Mouse (Mus musculus) c-Kit-positive CD71-negative TER-119-negative erythroid progenitor cells, embryonic 14.5 days (primary cell): ENCODE measurements around the gene Kif18b.

ENCODE experiments used
- DNase-seq: peaks from one replicate; pipeline ENCODE4 v3.0.0-alpha.2; 2013; ENCODE audit warnings: low read depth

Kif18b gene

DNA sequence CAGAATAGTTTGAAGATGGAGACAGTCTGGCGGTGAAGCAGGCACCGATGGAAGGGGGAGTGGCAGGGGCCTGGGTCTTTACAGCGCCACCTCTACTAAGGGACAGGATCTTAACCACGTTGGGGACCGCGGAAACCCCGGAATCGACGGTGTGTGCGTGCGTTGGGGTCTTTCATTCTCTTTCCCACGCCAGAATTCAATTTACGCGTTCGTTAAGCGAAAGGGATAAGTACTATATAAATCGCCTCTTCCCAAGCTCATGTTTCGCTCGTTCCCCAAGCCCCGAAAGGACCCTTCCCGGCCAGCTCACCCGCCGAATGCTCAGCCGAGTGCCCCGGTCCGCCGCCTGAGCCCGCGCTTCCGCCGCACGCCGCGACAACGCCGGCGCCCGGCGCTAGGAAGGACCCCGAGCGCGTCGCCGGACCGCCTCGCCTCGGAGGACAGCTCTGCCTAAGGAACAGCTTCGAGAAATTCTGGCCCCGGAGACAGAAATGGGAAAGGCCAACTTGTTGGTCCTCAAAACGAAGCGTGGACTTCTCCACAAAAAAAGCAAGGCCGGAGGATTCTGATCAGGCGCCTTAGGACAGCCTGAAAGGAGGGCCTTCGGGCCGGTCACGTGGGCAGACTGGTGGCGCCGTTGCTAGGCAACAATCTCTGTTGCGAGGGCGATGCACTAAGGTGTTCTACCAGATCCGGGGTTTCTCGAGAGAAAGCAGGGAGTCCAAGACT is 44.2 kb downstream of the Kif18b start, which contains the start of the genes Eftud2 and Ccdc103:
TSS of gene Eftud2 (minus strand) at position 401 of the 729 bp plus-strand sequence.
TSS of gene Ccdc103 (plus strand) at position 620 of the 729 bp plus-strand sequence.
- DNase-seq: peak; percentile 81

DNA sequence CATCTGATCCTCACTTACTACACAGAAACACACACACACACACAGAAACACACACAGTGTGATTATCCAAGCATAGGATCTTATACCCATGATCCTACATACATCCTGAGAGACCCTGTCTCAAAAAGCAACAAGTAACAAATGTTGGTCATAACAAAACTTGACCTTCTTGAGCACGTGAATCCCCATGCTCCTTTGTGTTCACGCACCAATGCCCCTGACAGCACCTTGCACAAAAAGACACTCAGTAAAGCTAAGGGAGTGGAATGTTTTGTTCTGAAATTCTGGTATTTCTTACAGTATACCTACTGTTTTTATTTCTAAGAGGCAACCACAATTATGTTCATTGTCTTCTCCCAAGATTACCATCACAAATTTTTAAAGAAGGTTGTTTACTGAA is 45.4 kb downstream of the Kif18b start:
- no peak for DNase-seq

DNA sequence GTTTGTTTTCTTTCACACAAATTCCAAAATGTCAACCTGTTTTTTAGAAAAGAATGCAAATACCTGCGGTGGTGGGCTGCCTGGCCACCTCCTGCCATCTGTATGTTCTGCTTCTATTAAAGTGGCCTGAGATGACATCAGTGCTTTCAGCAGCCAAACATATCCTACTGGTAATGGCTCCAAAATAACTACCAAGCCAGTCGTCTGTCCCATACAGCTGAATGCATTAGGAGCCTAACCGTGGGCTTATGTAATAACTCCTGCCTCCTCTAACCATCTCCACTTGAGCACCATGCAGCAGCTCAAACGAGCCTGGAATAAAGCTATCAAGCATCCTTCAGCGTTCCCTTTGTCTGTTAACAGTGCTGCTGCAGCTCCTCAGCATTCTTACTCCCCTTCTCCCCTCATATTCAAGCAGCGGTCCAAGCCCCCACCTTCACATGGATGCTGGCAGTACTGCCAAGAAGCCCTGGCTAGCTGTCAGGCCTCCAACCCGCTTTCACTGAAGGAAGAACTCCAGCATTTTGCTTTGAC is 50.1 kb downstream of the Kif18b start:
- no peak for DNase-seq

DNA sequence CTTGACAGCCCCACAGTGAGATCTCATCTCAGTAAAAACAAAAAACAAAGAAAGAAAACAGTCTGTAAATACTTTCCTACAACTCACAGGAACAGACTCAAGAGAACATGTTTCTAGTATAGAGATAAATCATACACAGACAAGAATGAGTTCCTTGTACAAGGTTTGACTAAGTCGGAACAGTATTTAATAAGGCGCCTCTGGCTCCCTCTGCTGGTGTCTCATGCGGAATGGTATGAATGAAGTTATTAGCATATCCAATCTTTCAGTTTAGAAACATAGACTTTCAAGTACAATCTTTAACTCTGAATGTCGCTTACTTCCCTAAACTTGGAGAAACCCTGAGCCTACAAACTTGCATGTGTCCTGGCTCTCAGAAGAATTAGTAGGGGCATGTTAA is 60.7 kb downstream of the Kif18b start:
- DNase-seq: peak; percentile 57

DNA sequence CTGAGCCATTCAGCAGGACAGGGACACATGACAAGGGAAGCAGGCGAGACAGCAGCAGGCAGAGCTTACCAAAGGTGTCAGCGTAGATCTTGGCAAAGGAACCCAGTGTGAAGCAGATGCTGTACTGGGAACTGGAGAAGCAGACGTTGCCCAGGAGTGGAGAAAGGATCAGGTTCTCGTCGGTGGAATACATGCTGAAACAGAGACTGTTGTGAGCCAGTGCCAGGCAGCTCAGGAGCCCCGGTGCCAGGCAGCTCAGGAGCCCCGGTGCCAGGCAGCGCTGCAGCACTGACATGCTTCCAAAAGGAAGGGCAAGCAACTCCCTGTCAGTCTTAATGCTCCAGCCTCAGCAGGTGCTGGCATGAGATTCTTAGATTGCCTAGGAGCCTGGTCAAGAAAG is 65.0 kb downstream of the Kif18b start:
- no peak for DNase-seq

DNA sequence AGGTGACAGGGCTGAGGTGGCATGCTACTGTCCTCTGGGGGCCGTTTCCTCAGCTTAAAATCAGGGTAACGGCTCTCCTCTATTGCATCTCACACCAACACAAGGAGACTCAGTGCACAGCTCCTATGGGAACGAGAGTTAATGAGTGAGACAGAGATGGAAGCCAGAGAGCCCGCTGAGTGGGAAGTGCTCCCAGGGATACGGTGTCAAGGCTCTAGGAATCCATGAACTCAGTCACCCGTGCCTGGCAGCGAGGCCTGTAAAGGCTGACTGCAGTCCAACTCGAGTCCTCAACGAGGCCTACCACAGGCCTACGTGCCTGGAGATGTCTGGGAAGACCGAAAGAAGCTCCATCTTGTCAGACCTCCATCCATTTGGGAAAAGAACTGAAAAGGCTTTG is 66.0 kb downstream of the Kif18b start:
- no peak for DNase-seq

DNA sequence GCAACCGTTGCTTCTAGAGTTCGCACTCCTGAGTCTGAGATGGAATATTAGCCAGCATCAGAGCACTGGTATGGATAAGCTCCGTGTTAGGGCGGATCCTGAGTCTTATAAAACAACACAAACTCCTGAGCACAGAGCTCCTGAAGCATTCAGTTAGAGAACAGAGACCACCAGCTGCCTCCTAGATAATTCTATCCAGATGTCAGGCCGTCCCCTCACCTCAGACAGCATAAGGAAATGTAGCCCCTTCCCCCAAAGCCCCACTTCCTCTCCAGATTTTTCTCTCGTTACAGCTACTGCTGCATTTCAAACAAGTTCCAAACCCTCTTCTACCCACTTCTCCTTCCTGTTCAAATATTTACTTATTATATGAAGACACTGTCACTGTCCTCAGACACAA is 69.0 kb downstream of the Kif18b start:
- DNase-seq: no peak
